Mouse (Mus musculus): ENCODE data around the gene Kcnj3. TPM values are rescaled to one million over a fixed set of nuclear protein-coding genes. Genes with fewer than 3 reads are reported as not detected.

Gene Kcnj3
- polyA plus RNA-seq (2012; ENCODE audit: insufficient read depth, insufficient read length, missing spikeins), result not detected in 2 replicates

- Histone ChIP-seq H3K4me1 (ENCODE audit: control insufficient read depth, insufficient read depth, insufficient read length, low read length) (no peaks in the 10 kb centered on the region), H3K27ac (replicated peaks; ENCODE audit: low read depth, low read length) (no peak within 1 kb of the TSS), H3K4me3 (ENCODE audit: insufficient read depth, low read depth, low read length) (no peak within 1 kb of the TSS)
These were observed at the start of gene Kcnj3 for GRCm38 (mm10) chr2:55435721-55436260. Gene Kcnj3 (plus strand): TSS chr2:55435970.

DNA sequence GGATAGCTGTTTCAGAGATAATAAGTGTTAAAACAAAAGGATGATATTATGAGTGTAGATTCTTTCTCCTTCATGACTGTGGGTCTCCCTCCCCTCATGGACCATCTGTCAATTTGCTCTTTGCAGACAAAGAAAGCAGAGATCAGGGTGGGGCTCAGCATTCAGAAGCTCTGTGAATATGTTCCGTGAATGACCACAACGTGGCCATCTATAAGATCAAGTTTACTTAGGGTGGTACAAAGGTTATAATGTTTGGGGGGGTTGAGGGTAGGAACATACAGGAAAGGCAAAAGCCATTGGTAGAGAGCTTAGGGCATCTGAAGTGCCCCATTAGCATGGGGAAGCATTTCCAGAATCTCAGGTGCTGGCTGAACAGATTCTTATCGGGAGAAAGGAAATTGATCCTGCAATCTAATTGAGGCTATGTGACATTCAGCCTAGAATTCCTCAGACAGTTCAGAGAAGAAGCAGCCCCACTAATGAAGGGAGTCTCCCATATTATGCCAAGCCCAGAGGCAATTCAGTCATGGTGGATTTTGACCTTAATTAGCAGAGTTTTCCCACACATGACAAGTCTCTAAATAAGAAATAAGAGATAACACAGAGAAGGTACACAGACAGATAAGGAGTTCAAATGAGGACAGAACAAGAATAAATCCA, 45.3 kb upstream of the Kcnj3 start:
- Histone ChIP-seq H3K4me3 (ENCODE audit: insufficient read depth, low read depth, low read length) (no peak overlapping the region), H3K27ac (replicated peaks; ENCODE audit: low read depth, low read length) (no peak overlapping the region), H3K4me1 (ENCODE audit: control insufficient read depth, insufficient read depth, insufficient read length, low read length) (no peaks in the 10 kb centered on the region)

- H3K4me3 ChIP-seq (ENCODE audit: insufficient read depth, low read depth, low read length), result no peak overlapping the region
- H3K27ac ChIP-seq (replicated peaks; ENCODE audit: low read depth, low read length), result no peak overlapping the region
- H3K4me1 ChIP-seq (ENCODE audit: control insufficient read depth, insufficient read depth, insufficient read length, low read length), result no peaks in the 10 kb centered on the region
These were observed 30.5 kb upstream of the Kcnj3 start for GRCm38 (mm10) chr2:55405307-55405706.

- no peak overlapping the region for H3K4me3 ChIP-seq (ENCODE audit: insufficient read depth, low read depth, low read length)
- no peaks in the 10 kb centered on the region for H3K4me1 ChIP-seq (ENCODE audit: control insufficient read depth, insufficient read depth, insufficient read length, low read length)
- H3K27ac ChIP-seq (replicated peaks; ENCODE audit: low read depth, low read length), result no peak overlapping the region
These were observed 8.1 kb upstream of the Kcnj3 start for GRCm38 (mm10) chr2:55427633-55428032.

DNA sequence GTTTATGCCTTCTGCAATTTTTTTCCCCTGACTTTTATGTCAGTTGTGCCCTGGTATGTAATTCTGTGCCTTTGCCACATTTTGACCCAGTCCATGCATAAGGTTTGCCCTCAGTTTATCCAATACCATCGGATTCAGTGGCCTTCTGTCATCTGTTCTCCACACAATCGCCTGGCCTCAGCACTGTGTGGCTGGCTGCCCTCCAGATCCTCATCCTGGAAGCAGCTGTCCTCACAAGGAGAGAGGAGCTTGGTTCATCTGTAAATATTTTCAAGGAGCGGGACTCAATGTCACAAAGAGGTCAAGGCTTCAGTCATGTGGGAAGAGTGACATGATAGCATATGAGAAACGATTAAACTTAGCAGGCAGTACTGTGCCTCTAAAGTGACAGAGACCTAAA, 3.7 kb upstream of the Kcnj3 start:
- Histone ChIP-seq H3K27ac (replicated peaks; ENCODE audit: low read depth, low read length) (no peak overlapping the region), H3K4me1 (ENCODE audit: control insufficient read depth, insufficient read depth, insufficient read length, low read length) (no peaks in the 10 kb centered on the region), H3K4me3 (ENCODE audit: insufficient read depth, low read depth, low read length) (no peak overlapping the region)

- no peak overlapping the region for H3K27ac ChIP-seq (replicated peaks; ENCODE audit: low read depth, low read length)
- no peaks in the 10 kb centered on the region for H3K4me1 ChIP-seq (ENCODE audit: control insufficient read depth, insufficient read depth, insufficient read length, low read length)
- no peak overlapping the region for H3K4me3 ChIP-seq (ENCODE audit: insufficient read depth, low read depth, low read length)
These were observed 664 bp downstream of the Kcnj3 start for GRCm38 (mm10) chr2:55436261-55437006.

DNA sequence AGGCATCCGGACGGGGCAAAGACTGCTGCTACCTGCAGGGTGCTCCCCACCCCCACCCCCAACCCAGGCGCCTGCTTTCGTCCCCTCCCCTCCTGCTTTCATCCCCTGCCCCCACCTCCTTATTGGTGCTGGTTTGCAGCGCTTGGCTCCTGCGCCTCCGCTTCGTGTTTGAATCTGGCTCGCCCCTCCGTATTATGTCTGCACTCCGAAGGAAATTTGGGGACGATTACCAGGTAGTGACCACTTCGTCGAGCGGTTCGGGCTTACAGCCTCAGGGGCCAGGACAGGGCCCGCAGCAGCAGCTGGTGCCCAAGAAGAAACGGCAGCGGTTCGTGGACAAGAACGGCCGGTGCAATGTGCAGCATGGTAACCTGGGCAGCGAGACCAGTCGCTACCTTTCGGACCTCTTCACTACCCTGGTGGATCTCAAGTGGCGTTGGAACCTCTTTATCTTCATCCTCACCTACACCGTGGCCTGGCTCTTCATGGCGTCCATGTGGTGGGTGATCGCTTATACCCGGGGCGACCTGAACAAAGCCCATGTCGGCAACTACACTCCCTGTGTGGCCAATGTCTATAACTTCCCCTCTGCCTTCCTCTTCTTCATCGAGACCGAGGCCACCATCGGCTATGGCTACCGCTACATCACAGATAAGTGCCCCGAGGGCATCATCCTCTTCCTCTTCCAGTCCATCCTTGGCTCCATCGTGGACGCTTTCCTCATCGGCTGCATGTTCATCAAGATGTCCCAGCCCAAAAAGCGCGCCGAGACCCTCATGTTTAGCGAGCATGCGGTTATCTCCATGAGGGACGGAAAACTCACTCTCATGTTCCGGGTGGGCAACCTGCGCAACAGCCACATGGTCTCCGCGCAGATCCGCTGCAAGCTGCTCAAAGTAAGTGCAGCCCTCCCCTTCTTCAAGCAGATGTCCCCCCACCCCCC, 1.5 kb downstream of the Kcnj3 start:
- Histone ChIP-seq H3K4me1 (ENCODE audit: control insufficient read depth, insufficient read depth, insufficient read length, low read length) (no peaks in the 10 kb centered on the region), H3K4me3 (ENCODE audit: insufficient read depth, low read depth, low read length) (no peak overlapping the region), H3K27ac (replicated peaks; ENCODE audit: low read depth, low read length) (no peak overlapping the region)

- H3K4me3 ChIP-seq (ENCODE audit: insufficient read depth, low read depth, low read length), result no peak overlapping the region
- H3K4me1 ChIP-seq (ENCODE audit: control insufficient read depth, insufficient read depth, insufficient read length, low read length), result no peaks in the 10 kb centered on the region
- no peak overlapping the region for H3K27ac ChIP-seq (replicated peaks; ENCODE audit: low read depth, low read length)
These were observed 2.2 kb downstream of the Kcnj3 start for GRCm38 (mm10) chr2:55437977-55438376.

- H3K4me3 ChIP-seq (ENCODE audit: insufficient read depth, low read depth, low read length), result no peak overlapping the region
These were observed 3.4 kb downstream of the Kcnj3 start for GRCm38 (mm10) chr2:55439211-55439610.

GRCm38 (mm10) chr2:55442006-55442405, 6.2 kb downstream of the Kcnj3 start:
- H3K4me1 ChIP-seq (ENCODE audit: control insufficient read depth, insufficient read depth, insufficient read length, low read length), result no peaks in the 10 kb centered on the region

More at GRCm38 (mm10) chr2:55439211-55439610, 3.4 kb downstream of the Kcnj3 start:
- Histone ChIP-seq H3K4me1 (ENCODE audit: control insufficient read depth, insufficient read depth, insufficient read length, low read length) (no peaks in the 10 kb centered on the region), H3K27ac (replicated peaks; ENCODE audit: low read depth, low read length) (no peak overlapping the region)

DNA sequence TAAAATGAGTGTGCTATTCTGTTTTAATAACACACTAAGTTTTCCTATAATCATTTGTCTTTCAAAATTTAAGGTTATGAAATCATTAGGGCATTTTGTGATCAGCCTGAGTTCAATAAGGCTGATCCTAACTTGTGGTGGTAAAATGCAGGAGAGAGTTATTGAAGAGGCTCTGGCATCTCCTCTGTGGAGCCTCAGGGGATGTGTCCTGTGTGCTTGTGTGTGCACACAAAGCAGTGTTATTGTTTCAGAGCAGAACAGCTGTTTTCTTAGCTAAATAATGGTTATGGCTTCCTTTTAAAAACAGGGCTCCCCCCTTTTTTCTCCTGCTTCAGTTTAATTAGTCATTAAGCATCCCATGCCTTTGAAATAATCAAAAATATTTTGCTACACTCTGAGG, 11.5 kb downstream of the Kcnj3 start:
- H3K4me1 ChIP-seq (ENCODE audit: control insufficient read depth, insufficient read depth, insufficient read length, low read length), result no peaks in the 10 kb centered on the region
- no peak overlapping the region for H3K27ac ChIP-seq (replicated peaks; ENCODE audit: low read depth, low read length)
- no peak overlapping the region for H3K4me3 ChIP-seq (ENCODE audit: insufficient read depth, low read depth, low read length)

More at GRCm38 (mm10) chr2:55442006-55442405, 6.2 kb downstream of the Kcnj3 start:
- H3K4me3 ChIP-seq (ENCODE audit: insufficient read depth, low read depth, low read length), result no peak overlapping the region
- H3K27ac ChIP-seq (replicated peaks; ENCODE audit: low read depth, low read length), result no peak overlapping the region

DNA sequence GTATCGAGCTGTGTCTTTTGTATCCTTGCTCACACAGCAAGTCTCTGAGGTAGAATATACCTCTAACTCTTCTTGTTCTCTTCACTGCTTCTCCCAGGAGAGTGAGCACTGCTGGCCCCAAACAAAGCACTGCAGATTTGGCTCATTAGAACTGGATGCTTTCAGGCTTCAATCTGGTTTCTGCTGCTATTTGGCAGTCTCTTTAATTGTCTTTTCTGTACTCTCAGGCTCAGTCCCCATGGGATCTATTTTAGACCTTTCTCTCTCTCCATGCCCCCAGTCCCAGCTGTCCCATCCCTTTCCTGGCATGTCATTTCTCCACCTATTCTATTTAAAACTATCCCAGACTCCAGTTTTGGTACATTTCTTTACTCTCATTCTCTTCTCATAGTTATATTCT, 15.0 kb downstream of the Kcnj3 start:
- H3K4me3 ChIP-seq (ENCODE audit: insufficient read depth, low read depth, low read length), result no peak overlapping the region
- no peak overlapping the region for H3K27ac ChIP-seq (replicated peaks; ENCODE audit: low read depth, low read length)
- H3K4me1 ChIP-seq (ENCODE audit: control insufficient read depth, insufficient read depth, insufficient read length, low read length), result no peaks in the 10 kb centered on the region

DNA sequence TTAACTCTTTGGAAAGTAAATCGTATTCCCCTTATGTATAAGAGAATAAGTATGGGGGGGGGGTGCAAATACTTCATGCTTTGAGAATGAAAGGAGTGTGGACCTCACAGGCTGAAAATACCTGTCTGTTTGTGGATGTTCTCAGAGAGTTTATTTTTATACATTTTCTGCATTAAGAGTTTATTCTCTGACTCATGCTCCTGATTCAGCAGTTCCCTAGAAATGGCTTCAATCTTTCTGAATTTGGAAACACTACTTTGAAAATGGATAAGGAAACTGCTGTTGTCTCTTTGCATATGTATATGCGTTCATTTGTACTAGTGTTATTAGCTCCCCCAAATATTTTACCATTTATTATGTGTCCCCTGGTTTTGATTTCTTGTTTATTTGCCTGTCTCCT, 23.4 kb downstream of the Kcnj3 start:
- Histone ChIP-seq H3K4me1 (ENCODE audit: control insufficient read depth, insufficient read depth, insufficient read length, low read length) (no peaks in the 10 kb centered on the region), H3K27ac (replicated peaks; ENCODE audit: low read depth, low read length) (no peak overlapping the region), H3K4me3 (ENCODE audit: insufficient read depth, low read depth, low read length) (no peak overlapping the region)

DNA sequence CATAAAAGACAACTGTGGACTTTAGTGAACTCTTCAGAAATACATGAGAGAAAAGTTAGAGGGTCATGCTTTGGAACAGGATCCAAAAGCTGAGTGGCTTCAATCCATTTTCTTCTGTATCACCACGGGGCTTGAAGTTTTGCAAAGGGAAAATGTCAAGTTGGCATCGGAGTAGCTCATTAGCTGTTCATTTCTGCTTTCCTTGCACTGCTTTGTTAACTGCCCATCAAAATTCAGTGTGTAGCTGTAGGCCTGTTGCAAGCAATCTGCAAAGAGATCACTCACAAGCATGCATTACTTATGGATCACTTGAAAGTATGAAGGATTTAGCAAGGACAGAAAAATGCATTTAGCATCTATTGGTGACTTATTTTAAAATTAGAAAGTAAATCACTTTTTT, 33.4 kb downstream of the Kcnj3 start:
- Histone ChIP-seq H3K27ac (replicated peaks; ENCODE audit: low read depth, low read length) (no peak overlapping the region), H3K4me3 (ENCODE audit: insufficient read depth, low read depth, low read length) (no peak overlapping the region), H3K4me1 (ENCODE audit: control insufficient read depth, insufficient read depth, insufficient read length, low read length) (no peaks in the 10 kb centered on the region)

GRCm38 (mm10) chr2:55470006-55470405, 34.2 kb downstream of the Kcnj3 start:
- H3K27ac ChIP-seq (replicated peaks; ENCODE audit: low read depth, low read length), result no peak overlapping the region
- no peak overlapping the region for H3K4me3 ChIP-seq (ENCODE audit: insufficient read depth, low read depth, low read length)
- no peaks in the 10 kb centered on the region for H3K4me1 ChIP-seq (ENCODE audit: control insufficient read depth, insufficient read depth, insufficient read length, low read length)

Measured in brown adipose tissue, adult 24 weeks (tissue).